Mouse (Mus musculus) heart, embryonic 13.5 days (tissue): ENCODE results near the gene Rmdn2. TPM values are rescaled to one million over a fixed set of nuclear protein-coding genes. Genes with fewer than 3 reads are reported as not detected.
A peak's percentile ranks its signal among the peaks of the same experiment; 100 is the strongest.

ENCODE experiments used
- ATAC-seq: fragments of 200-750 bp; cut with Nextera tagmentation; 2 replicates; pipeline ENCODE4 v1.8.0; 2017; ENCODE audit warnings: moderate TSS enrichment; ENCODE audit not compliant: insufficient number of reproducible peaks, low FRiP score, low TSS enrichment; ENCODE audit errors: extremely low read depth
- H3K27ac ChIP-seq: fragments of 300-500 bp; sonication (generic); replicated peaks from 2 replicates; pipeline ENCODE4 v1.5.1; 2015; ENCODE audit warnings: moderate library complexity, mild to moderate bottlenecking, inconsistent platforms
- H3K27me3 ChIP-seq: fragments of 300-500 bp; sonication (generic); replicated peaks from 2 replicates; pipeline ENCODE4 v1.6.1; 2015; ENCODE audit warnings: mild to moderate bottlenecking, inconsistent platforms
- H3K36me3 ChIP-seq: fragments of 300-500 bp; sonication (generic); 2 replicates; pipeline ENCODE4 v1.6.1; 2015; ENCODE audit warnings: mild to moderate bottlenecking, inconsistent platforms
- H3K4me1 ChIP-seq: fragments of 300-500 bp; sonication (generic); 2 replicates; pipeline ENCODE4 v1.6.1; 2015; ENCODE audit warnings: inconsistent platforms
- H3K4me2 ChIP-seq: fragments of 300-500 bp; sonication (generic); 2 replicates; pipeline ENCODE4 v1.6.1; 2015; ENCODE audit warnings: inconsistent platforms, mild to moderate bottlenecking, moderate library complexity
- H3K4me3 ChIP-seq: fragments of 300-500 bp; sonication (generic); 2 replicates; pipeline ENCODE4 v1.5.1; 2015; ENCODE audit warnings: moderate library complexity, mild to moderate bottlenecking, inconsistent platforms
- H3K9ac ChIP-seq: fragments of 300-500 bp; sonication (generic); 2 replicates; pipeline ENCODE4 v1.6.1; 2015; ENCODE audit warnings: inconsistent platforms, mild to moderate bottlenecking, moderate library complexity
- H3K9me3 ChIP-seq: fragments of 300-500 bp; sonication (generic); 2 replicates; pipeline ENCODE4 v1.6.1; 2016; ENCODE audit warnings: inconsistent platforms
- WGBS: fragments of 180-500 bp; shearing (Covaris S2); methylation state at CpG from one replicate; pipeline ENCODE4 v1.1.7; 2015; ENCODE audit warnings: mixed read lengths; 5-methylcytosine and 5-hydroxymethylcytosine counted together
- polyA plus RNA-seq: library from polyadenylated mRNA; unstranded; fragments of >200 nt; fragmentation: Nextera tagmentation; extraction: Ambion mirVana; gene quantifications from 2 replicates; pipeline ENCODE4 v1.2.1, GENCODE M21; 2015

Gene Rmdn2
- polyA plus RNA-seq: 13.5 and 14.5 TPM in 2 replicates

DNA sequence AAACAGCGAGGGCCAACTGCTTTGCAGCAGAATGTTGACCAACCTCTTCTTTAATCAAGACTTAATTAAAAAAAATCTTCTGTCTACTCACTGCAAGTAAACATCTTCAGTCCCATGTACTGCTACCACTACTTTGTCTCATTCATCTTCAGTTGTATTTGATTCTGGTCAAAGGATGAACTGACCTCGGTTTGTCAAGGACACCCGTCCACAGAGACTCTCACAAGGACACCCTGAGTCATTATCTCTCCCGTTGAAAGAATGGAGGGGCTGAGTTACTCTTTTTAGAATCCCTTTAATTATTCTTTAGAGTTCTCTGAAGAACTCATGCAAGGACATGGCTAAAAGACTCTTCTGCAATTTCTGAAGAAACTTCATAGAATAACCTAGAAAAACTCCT, at the start of gene Rmdn2:
Gene Rmdn2 (plus strand): TSS at position 319 of the 400 bp plus-strand sequence.
- ATAC-seq: no peak
- Histone ChIP-seq H3K9me3 (no peaks in the 10 kb centered on the region), H3K27me3 (no peaks in the 10 kb centered on the region), H3K4me2 (no peak within 1 kb of the TSS), H3K9ac (no peak within 1 kb of the TSS), H3K27ac (no peak within 1 kb of the TSS), H3K36me3 (no peaks in the 10 kb centered on the region), H3K4me1 (peaks cover 16% of the 10 kb centered on the region), H3K4me3 (no peak within 1 kb of the TSS)
- WGBS: 54% methylated on average over 4 of the region's 4 CpGs

DNA sequence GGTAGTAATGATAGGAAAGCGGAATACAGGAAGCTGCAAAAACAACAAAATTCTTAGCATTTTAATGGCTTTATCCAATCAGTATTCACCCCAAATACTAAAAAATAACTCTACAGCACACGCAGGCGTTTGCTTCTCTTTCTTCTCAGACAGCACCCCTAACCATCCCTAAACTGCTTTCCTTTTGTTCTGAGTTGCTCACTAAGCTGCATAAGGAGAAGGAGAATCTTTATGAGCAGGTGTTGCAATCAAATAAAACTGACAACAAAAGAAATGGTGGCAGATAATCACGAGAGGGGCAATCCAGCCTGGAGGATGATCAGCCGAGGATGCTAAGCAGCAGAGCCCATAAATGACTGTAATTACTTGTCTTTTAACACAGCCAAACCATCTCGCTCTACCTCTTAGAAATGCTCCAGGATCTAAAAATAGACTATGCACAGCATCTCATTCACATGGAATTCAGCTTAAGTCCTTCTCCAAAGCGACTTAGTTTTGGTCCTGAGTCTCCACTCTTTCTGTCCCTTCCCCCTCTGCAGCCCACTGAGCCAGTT, 48.5 kb upstream of the Rmdn2 start:
- Histone ChIP-seq H3K27ac (peak overlapping the region; percentile 5), H3K27me3 (no peaks in the 10 kb centered on the region), H3K36me3 (peaks cover 6% of the 10 kb centered on the region; the same call in 1 of the 2 replicates), H3K4me1 (peaks cover 31% of the 10 kb centered on the region), H3K9me3 (peaks cover 28% of the 10 kb centered on the region), H3K4me2 (peak overlapping the region; percentile 35), H3K4me3 (no peak overlapping the region), H3K9ac (no peak overlapping the region)
- no peak for ATAC-seq
- WGBS: 44% methylated on average over 7 of the region's 7 CpGs

DNA sequence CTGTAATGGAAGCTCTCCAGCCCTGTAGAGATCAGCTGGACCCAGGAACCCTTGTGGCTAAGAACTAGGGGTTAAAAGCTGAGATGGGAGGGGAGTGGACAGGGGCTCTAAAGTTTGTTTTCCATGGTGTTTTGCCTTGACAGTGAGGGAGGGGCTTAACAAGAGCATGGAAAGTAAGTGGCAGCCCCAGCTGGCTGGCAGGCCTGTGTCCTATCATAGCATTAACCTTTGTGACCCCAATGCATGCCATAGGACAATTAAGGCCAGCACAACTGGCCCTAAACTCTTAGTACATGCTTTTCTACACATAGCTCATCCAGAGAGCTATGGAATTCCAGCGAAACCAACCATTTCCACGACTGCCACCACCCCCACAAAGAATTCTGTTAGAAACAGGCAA, 47.9 kb upstream of the Rmdn2 start:
- Histone ChIP-seq H3K9ac (no peak overlapping the region), H3K9me3 (peaks cover 28% of the 10 kb centered on the region), H3K27ac (peak overlapping the region; percentile 5), H3K4me1 (peaks cover 31% of the 10 kb centered on the region), H3K36me3 (peaks cover 6% of the 10 kb centered on the region; the same call in 1 of the 2 replicates), H3K4me3 (no peak overlapping the region), H3K4me2 (peak overlapping the region; percentile 35), H3K27me3 (no peaks in the 10 kb centered on the region)
- 39% methylated on average over 2 of the region's 2 CpGs for WGBS
- no peak for ATAC-seq

DNA sequence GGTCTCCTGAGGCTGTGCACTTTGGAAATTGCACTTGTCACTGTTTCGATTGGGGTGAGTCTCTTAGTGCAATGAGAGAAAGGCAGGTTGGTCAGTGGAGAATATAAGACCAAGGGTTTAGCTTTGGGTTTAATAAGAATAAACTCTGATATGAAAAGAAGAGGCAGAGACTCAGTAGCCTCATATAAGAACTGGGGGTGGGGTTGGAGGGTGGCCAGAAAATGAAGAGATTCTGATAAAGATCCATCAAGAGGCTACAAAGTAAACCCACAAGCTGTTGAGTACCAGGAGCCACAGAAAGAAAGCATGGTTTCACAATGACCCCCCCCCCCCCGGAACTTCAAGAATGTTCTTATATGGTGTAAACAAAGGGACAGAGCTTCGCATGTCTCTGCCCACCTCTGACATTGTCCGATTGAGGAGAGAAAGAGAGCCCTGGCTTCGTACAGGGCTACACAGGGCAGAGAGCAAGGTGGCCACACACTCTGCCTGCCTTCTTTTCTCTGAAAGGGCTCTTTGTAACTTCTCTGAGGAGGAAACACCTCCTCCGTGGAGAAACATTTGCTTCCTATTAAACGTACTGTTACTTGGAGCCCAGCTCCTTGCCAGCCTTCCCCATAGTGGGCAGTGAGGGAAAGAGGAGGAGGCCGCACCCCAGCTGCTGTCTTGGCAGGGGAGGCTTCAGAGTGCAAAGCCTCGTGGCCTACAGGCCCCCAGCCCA, 46.3 kb upstream of the Rmdn2 start:
- Histone ChIP-seq H3K36me3 (no peaks in the 10 kb centered on the region), H3K9ac (no peak overlapping the region), H3K4me2 (no peak overlapping the region), H3K4me3 (no peak overlapping the region), H3K4me1 (peaks cover 31% of the 10 kb centered on the region), H3K27me3 (no peaks in the 10 kb centered on the region), H3K27ac (0 out of 2 replicates have a peak overlapping the region, but pooled peaks have one; percentile 9), H3K9me3 (peaks cover 12% of the 10 kb centered on the region)
- ATAC-seq: no peak
- 37% methylated on average over 9 of the region's 9 CpGs for WGBS

DNA sequence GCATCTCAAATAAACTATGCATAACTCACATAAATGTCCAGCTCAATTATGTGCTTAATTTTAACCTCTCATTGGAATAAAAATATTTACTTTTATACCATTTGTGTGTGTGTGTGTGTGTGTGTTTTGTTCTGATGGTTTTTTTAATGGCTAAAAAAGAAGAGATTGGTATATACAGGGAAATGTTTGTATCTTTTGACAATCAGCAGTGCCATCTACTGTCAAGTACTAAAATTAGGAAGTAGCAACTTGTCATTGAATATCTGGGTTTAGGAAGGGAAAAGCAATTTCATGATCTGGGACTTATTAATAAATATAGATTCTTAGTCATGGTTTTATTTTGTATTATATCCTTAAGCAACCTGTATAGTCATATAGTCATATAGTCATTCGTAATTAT, 43.3 kb upstream of the Rmdn2 start:
- Histone ChIP-seq H3K36me3 (no peaks in the 10 kb centered on the region), H3K27ac (no peak overlapping the region), H3K27me3 (no peaks in the 10 kb centered on the region), H3K4me3 (no peak overlapping the region), H3K9me3 (no peaks in the 10 kb centered on the region), H3K4me1 (peaks cover 26% of the 10 kb centered on the region), H3K4me2 (no peak overlapping the region), H3K9ac (no peak overlapping the region)
- ATAC-seq: no peak
- WGBS: 76% methylated on average over 1 of the region's 1 CpGs

DNA sequence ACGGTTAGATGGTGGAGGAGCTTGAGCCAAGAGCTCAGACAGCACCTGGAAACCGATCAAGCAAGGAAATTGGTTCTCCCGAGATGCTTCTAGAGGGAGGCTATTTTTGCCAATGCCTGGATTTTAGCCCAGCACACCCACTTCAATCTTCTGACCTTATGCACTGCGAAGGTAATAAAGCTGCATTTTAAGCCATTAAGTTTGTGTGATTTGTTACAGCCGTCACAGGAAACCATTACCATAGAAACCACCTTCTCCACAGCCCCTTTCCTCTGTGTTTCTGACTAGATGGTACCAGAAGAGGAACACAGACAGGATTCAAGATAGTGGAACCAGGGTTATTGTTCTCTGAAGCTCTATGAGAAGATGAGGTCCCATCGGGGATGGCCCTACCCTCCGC, 33.3 kb upstream of the Rmdn2 start:
- H3K27ac ChIP-seq: no peak overlapping the region
- no peaks in the 10 kb centered on the region for H3K9me3 ChIP-seq
- H3K36me3 ChIP-seq: no peaks in the 10 kb centered on the region
- 73% methylated on average over 7 of the region's 7 CpGs for WGBS
- H3K9ac ChIP-seq: no peak overlapping the region
- peaks cover 1% of the 10 kb centered on the region; the same call in 1 of the 2 replicates for H3K4me1 ChIP-seq
- H3K27me3 ChIP-seq: no peaks in the 10 kb centered on the region
- no peak for ATAC-seq
- H3K4me3 ChIP-seq: no peak overlapping the region
- H3K4me2 ChIP-seq: no peak overlapping the region

DNA sequence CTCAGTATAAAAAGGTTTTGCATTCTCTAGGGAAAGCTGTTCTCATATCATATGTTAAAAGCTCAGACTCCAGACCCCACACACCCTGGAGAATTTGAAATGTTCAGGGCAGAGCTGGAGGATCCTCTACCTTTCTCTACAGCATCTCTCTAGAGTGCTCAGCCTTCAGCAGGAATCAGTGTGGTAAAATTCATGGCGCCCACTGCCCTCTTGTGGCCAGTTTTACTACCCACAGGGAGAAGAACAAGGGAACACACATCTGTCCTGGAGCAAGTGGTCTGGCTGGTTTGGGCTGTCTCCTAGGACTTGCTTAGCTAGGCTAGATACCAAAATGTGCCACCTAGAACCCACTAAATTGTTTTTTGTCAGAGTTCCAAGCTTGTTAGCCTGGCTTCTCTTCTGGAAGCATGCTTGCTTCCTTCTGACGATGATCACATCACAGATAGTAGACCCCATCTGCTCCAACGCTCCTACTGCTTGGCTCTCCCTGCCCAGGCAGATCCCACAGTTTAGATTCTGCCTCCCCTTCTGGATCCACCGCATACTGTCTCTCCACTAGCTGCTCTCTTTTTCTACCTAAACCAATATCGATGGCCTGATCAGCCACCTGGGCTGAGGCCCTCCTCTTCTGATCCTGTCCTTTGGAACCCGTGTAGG, 31.3 kb upstream of the Rmdn2 start:
- Histone ChIP-seq H3K27ac (no peak overlapping the region), H3K9me3 (no peaks in the 10 kb centered on the region), H3K4me1 (peaks cover 7% of the 10 kb centered on the region; the same call in 1 of the 2 replicates), H3K9ac (no peak overlapping the region), H3K4me3 (no peak overlapping the region), H3K36me3 (no peaks in the 10 kb centered on the region), H3K27me3 (no peaks in the 10 kb centered on the region), H3K4me2 (no peak overlapping the region)
- ATAC-seq: no peak
- WGBS: 63% methylated on average over 6 of the region's 6 CpGs

DNA sequence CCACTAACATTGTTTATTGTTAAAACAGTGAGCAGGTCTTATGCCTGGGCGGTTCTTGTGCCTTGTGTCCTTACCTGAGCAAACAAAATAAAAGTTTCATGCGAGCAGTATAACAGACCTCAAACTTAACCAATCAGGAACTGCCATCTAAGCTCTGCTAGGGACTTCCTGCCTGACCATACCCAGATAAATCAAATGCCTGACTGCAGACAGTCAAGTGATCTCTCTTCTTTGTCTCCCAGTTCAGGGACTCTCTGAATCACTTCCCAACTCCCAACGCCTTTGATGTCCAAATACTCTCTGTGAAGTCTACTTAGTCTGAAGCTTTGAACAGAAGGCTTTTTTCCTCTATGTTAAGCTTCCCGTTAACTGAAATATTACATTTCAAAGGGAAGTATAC, 28.2 kb upstream of the Rmdn2 start:
- H3K4me3 ChIP-seq: no peak overlapping the region
- H3K9me3 ChIP-seq: no peaks in the 10 kb centered on the region
- no peak for ATAC-seq
- H3K9ac ChIP-seq: no peak overlapping the region
- no peaks in the 10 kb centered on the region for H3K36me3 ChIP-seq
- WGBS: 61% methylated on average over 4 of the region's 4 CpGs
- H3K4me1 ChIP-seq: peaks cover 7% of the 10 kb centered on the region; the same call in 1 of the 2 replicates
- no peaks in the 10 kb centered on the region for H3K27me3 ChIP-seq
- H3K4me2 ChIP-seq: no peak overlapping the region
- no peak overlapping the region for H3K27ac ChIP-seq

DNA sequence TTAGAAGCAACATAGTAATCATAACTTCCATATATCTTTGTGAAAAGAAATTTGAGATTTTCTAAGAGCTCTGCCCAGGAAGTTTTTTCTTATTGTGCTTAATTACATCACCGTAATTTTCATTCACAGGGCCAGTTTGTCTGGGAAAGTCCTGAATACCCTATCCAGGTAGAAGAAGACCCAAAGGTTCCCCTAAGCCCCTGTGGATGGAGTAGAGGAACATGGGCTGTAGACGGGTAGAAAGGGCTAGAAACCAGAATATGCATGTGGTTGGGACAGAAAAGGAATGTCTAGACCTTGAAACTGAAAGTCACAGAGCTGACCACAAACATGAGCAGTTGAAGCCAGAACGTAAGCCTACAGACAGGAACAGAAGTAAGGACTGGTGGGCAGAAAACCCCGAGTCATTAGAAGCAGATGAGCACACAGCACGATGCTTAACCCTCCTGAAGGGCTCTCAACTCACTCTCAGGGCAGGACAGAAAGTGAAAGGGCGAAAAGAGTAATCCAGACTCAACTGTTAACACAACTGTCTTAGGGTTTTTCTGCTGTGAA, 27.3 kb upstream of the Rmdn2 start:
- H3K9me3 ChIP-seq: no peaks in the 10 kb centered on the region

DNA sequence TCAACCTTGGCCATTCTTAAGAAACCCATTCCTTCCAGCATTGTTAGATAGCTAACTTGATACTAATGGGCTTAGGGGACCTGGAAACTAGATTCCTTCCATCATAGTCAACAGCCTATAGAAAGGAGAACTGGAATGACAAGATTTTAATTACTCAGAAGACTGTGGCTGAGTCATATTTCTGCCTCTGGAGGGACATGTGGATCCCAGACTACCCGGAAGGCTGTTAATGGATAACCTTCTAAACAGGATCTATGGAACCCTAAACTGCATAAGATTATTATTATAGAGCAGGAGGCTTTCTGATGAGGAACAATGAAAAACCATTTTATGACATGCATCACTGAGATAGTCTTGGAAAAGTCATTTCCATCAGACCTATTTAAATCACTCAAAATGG, 21.8 kb upstream of the Rmdn2 start:
- Histone ChIP-seq H3K27ac (no peak overlapping the region), H3K4me2 (no peak overlapping the region), H3K27me3 (no peaks in the 10 kb centered on the region), H3K36me3 (no peaks in the 10 kb centered on the region), H3K9me3 (no peaks in the 10 kb centered on the region), H3K4me1 (no peaks in the 10 kb centered on the region), H3K9ac (no peak overlapping the region), H3K4me3 (no peak overlapping the region)
- no peak for ATAC-seq
- WGBS: 86% methylated on average over 1 of the region's 1 CpGs

More for the DNA sequence above, 27.3 kb upstream of the Rmdn2 start:
- Histone ChIP-seq H3K9ac (no peak overlapping the region), H3K36me3 (no peaks in the 10 kb centered on the region), H3K27ac (no peak overlapping the region), H3K27me3 (no peaks in the 10 kb centered on the region), H3K4me3 (no peak overlapping the region), H3K4me2 (no peak overlapping the region), H3K4me1 (peaks cover 7% of the 10 kb centered on the region; the same call in 1 of the 2 replicates)
- WGBS: 64% methylated on average over 6 of the region's 6 CpGs
- no peak for ATAC-seq

DNA sequence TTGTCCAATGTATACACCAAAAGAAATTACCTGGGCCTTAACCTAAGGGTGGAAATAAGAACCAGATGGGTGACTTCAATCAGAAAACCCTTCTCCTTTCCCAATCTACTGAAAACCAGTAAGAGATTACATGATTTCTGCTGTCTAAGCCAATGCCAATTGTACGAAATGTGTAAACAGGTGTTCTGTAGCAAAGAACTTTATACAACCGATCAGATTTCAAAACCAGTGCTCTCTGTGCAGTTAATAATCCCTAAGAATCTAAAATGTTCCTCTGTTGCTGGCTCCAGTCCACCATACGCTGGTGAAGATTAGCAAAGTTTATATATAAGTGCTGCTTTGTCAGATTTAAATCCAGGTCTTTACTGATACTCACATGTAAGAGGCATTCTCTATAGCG, 15.7 kb upstream of the Rmdn2 start:
- no peak for ATAC-seq
- Histone ChIP-seq H3K4me2 (no peak overlapping the region), H3K4me1 (peaks cover 15% of the 10 kb centered on the region), H3K27me3 (no peaks in the 10 kb centered on the region), H3K4me3 (no peak overlapping the region), H3K9ac (no peak overlapping the region), H3K27ac (no peak overlapping the region), H3K9me3 (no peaks in the 10 kb centered on the region), H3K36me3 (no peaks in the 10 kb centered on the region)
- WGBS: 70% methylated on average over 4 of the region's 4 CpGs
